Mouse (Mus musculus) cortical plate, adult 2 months (tissue): ENCODE results near the gene Ppp2r3d. TPM values are rescaled to one million over a fixed set of nuclear protein-coding genes. Genes with fewer than 3 reads are reported as not detected.
A peak's percentile ranks its signal among the peaks of the same experiment; 100 is the strongest.
"Not testable (repeated sequence)": the region's sequence is repeated elsewhere in the genome, so short reads cannot be mapped to it uniquely, and the experiment has no call there.

Source experiments
- H3K27ac ChIP-seq: fragments of 200-500 bp; 2 replicates; pipeline ENCODE4 v1.5.1; 2012; ENCODE audit warnings: low read length, control low read depth, inconsistent platforms; ENCODE audit not compliant: insufficient read depth
- H3K4me1 ChIP-seq: fragments of 200-500 bp; 2 replicates; pipeline ENCODE4 v1.6.1; 2011; ENCODE audit warnings: low read length; ENCODE audit not compliant: control insufficient read depth, insufficient read depth
- H3K4me3 ChIP-seq: fragments of 200-500 bp; 2 replicates; pipeline ENCODE4 v1.5.1; 2011; ENCODE audit warnings: mild to moderate bottlenecking, low read length, control low read depth; ENCODE audit not compliant: insufficient read depth
- CTCF ChIP-seq: fragments of 200-500 bp; IDR thresholded peaks from 2 replicates; pipeline ENCODE4 v1.5.1; 2011; ENCODE audit warnings: mild to moderate bottlenecking, control low read depth, low read length; ENCODE audit not compliant: insufficient read depth; ENCODE audit errors: extremely low read depth
- POLR2A ChIP-seq: fragments of 200-500 bp; IDR thresholded peaks from 2 replicates; pipeline ENCODE4 v1.6.1; 2011; ENCODE audit warnings: mild to moderate bottlenecking, low read length, control low read depth; ENCODE audit not compliant: insufficient read depth; ENCODE audit errors: extremely low read depth
- polyA plus RNA-seq: library from polyadenylated mRNA; depleted of rRNA; stranded (reverse); fragments of >200 nt; gene quantifications from 2 replicates; pipeline ENCODE4 v1.2.3, GENCODE M21; 2012; rRNA removed

The Ppp2r3d gene
- polyA plus RNA-seq: 132 and 143 TPM in 2 replicates

DNA sequence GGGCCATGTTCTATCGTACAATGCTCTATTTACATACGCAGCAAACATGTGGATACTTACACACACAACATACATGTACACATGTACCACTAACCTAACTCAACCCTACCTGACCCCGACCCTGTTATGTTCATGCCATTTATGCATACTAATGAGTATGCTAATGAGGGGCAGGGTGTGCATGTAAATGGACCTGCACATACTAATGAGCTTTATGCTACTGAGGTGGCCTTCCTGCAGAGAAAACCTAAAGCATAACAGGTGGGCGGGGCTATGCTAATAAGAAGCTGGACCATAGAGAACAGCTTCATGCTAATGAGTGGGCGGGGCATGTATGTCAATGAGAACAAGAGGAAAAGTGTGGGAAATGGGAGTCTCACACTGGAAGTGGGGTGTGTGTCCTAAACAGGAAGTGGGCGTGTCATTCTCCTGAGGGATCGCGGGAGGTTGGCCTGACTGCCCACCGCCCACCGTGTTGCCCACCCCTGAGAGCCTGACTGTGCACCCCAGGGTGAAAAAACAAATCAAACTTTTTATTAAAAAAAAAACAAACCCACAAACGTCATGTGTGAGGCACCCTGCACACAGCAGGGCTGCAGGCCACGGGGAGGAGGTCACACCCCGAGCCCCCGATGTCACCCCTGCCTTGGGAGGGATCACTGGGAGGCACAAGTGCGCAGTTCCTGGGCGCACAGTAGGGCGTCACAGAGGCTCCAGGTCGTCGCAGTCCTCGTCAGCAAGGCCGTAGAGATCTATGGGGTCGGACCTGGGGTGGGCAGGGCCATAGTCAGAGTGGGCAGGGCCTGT, at the start of gene Ppp2r3d:
TSS of gene Ppp2r3d (minus strand) at position 803 of the 807 bp plus-strand sequence.
- Histone ChIP-seq H3K4me1 (no peaks in the 10 kb centered on the region), H3K27ac (no peak within 1 kb of the TSS; the same call in 1 of the 2 replicates), H3K4me3 (no peak within 1 kb of the TSS)
- TF ChIP-seq POLR2A (no peak), CTCF (no peak)

DNA sequence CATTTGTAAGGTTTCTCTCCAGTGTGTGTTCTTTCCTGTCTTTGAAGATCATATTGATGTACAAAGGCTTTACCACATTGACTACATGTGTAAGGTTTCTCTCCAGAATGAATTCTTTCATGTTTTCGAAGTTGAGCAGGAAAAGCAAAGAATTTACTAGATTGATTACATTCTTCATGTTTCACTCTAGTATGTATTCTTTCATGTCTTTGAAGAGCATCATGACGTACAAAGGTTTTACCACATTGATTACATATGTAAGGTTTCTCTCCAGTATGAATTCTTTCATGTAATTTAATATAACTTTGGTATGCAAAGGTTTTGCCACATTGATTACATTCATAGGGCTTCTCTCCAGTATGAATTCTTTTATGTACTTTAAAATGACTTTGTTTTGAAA, 17.0 kb upstream of the Ppp2r3d start, which contains the start of gene Gm21836:
TSS of gene Gm21836 (minus strand) at position 101 of the 400 bp plus-strand sequence.
- H3K4me1 ChIP-seq, H3K27ac ChIP-seq, H3K4me3 ChIP-seq: not testable (repeated sequence)

DNA sequence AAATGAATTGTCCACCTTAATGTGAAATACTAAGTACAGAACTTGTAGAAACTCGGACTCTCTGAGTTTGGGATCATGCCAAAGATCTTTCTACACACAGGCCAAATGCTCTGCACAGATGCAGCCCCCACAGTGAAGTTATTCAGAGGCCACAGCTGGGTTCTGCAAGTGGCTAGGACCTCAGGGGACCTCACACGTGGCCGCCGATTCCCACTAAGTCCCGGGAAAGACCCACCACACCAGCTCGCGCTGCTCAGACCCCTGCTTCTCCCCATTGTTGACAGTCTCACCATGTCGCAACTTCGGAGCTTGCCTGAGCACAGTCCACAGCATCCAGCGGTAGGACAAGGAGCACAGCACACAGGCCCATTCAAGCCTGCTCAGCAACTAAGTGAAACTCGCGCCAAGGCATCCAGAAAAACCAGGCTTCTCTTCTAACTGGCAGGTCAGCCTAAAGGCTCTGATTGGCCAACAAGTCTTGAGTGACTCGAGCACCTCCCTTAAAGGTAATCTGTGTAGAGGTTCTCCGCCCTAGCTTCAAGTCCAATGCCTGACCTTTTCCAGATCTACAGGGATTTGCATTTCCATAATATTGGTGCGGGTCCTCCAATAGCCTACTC, 3.8 kb upstream of the Ppp2r3d start:
- H3K4me1 ChIP-seq, H3K27ac ChIP-seq: not testable (repeated sequence)

DNA sequence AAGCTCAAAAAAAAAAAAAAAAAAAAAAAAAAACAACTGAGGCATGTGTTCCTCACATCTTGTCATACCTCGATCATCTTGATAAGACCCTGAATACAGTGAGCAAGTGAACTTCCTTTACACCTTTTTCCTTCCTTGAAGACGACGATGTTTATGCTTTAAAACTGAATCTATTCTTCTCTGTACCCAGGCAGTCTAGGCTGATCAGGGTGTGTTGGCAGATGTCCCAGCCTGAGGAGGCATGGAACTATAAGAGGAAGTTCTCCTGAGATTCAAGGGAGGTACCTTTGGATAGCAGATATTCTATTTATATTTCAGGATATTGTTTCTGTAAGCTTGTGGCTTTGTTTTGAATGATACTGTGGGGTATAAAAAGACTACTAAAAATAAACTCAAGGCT, 1.4 kb upstream of the Ppp2r3d start:
- TF ChIP-seq POLR2A (no peak), CTCF (no peak)
- Histone ChIP-seq H3K4me3 (no peak overlapping the region), H3K4me1 (no peaks in the 10 kb centered on the region), H3K27ac (no peak overlapping the region)

More for the DNA sequence above, 3.8 kb upstream of the Ppp2r3d start:
- H3K4me3 ChIP-seq: not testable (repeated sequence)

DNA sequence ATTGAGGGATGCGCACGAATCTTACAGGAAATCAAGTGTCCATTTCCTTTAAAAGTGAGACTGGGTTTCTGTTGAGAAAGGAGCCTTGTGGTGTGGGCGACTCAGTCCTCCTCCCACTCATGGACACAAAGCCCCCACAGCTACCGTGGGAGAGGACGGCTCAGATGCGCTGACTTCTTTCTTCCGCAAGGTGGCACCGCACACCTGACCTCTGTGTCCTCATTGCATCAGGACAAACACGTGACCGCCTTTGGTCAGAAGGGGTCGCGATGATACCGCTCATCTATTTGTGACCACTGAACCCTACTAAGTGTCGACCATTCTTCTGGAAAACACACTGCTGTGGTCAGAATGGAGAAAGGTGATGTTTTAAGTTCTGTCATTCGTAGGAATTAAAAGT, 1.0 kb downstream of the Ppp2r3d start:
- TF ChIP-seq POLR2A (no peak), CTCF (no peak)
- Histone ChIP-seq H3K4me3 (no peak overlapping the region), H3K27ac (no peak overlapping the region), H3K4me1 (no peaks in the 10 kb centered on the region)

DNA sequence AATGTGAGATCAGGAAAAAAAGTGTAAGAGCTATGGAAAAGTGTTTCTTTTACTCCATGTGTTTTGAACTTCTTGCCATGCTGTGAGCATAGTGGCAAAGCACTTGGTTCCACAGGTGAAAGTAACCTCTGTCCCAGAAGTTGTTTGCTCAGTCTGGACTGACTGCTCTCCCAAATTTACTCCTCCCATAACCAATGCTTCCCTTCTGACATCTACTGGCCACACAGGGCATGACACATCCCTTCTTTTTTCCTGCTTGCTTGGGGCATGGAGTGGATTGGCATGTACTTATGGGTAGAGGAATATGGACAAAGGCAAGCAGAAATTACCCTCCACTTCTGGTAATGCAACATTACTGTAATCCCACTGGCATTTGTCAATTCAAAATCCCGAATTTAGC, 20.1 kb downstream of the Ppp2r3d start:
- Histone ChIP-seq H3K27ac (no peak overlapping the region), H3K4me3 (no peak overlapping the region), H3K4me1 (no peaks in the 10 kb centered on the region)
- TF ChIP-seq CTCF: peak; percentile 31; the same call in 1 of the 2 replicates
- TF ChIP-seq POLR2A: no peak

DNA sequence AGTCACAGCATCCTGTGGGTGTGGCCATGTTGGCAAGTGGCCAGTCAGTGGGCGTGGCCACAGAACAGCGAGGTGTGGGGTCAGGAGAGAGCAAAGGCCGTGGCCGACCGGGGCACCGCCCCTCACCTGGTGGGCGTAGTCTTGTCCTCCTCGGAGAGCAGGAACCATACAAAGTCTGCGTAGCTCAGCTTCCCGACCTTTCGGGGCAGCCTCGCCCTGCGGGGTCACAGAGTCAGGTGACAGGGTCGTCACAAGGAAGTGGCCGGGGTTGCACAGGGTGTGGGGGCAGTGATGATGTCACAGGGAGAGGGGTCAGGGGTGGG, 34.2 kb downstream of the Ppp2r3d start:
- no peaks in the 10 kb centered on the region for H3K4me1 ChIP-seq
- TF ChIP-seq POLR2A (no peak), CTCF (no peak)
- no peak overlapping the region for H3K4me3 ChIP-seq
- no peak overlapping the region for H3K27ac ChIP-seq

DNA sequence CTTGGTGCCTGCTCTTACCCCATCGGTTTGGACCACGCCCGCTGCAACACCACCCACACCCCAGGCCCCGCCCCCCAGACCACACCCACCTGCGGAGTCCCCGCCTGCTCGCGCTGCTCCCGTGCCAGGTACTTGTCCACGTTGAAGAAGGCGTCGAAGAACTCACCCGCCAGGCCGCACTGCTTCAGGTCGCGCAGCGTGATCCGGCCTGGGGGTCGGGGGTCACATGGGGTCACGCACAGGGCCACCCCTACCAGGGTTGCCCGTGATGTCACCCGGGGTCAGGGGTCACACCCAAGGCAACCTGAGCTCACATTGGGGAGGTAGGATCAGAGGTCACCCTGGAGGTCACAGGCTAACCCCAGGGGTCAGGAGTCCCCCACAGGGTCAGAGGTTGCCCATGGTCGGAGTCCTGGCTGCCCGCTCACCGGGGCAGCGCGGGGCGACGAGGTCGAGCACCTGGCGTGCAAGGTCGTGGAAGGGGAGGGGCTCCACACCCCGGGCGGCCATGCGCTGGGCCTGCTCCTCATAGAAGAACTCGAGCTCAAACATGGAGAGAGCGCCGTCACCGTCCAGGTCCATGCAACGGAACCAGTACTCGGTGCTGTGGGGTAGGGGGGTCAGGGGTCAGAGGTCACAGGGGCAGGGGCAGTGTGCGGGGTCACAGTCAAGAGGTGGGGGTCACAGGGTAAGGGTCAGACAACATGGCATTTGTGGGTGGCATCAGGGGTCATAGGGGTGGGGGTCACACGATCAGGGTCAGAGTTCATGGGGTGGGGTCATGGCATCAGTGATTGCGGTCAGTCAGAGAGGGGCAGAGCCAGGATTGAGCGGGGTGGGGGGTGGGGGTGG, 34.8 kb downstream of the Ppp2r3d start:
- no peaks in the 10 kb centered on the region for H3K4me1 ChIP-seq
- no peak overlapping the region for H3K4me3 ChIP-seq
- H3K27ac ChIP-seq: no peak overlapping the region
- TF ChIP-seq POLR2A (no peak), CTCF (no peak)

DNA sequence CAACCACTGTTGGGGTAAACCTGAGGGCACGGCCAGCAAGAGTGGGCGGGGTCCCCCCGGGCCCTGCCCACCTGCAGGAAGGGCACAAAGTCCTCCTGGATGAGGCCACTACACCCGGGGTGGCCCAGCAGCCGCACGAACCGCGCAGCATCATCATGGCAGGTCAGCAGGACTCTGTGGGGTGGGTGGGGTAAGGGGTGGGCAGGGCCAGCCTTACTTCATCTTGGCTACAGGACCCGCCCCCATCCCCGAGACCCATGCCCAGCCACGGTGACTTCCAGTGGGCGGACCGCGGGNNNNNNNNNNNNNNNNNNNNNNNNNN, 36.0 kb downstream of the Ppp2r3d start:
- TF ChIP-seq CTCF (no peak), POLR2A (no peak)
- no peaks in the 10 kb centered on the region for H3K4me1 ChIP-seq
- H3K27ac ChIP-seq: no peak overlapping the region
- no peak overlapping the region for H3K4me3 ChIP-seq
